Mouse (Mus musculus): ENCODE results near the gene Cog6. TPM values are rescaled to one million over a fixed set of nuclear protein-coding genes. Genes with fewer than 3 reads are reported as not detected.
A peak's percentile ranks its signal among the peaks of the same experiment; 100 is the strongest.
"Not testable (repeated sequence)": the region's sequence is repeated elsewhere in the genome, so short reads cannot be mapped to it uniquely, and the experiment has no call there.

Cog6 gene
- total RNA-seq, 2 experiments from 2014 or later, result 37.5 to 41.3 TPM

DNA sequence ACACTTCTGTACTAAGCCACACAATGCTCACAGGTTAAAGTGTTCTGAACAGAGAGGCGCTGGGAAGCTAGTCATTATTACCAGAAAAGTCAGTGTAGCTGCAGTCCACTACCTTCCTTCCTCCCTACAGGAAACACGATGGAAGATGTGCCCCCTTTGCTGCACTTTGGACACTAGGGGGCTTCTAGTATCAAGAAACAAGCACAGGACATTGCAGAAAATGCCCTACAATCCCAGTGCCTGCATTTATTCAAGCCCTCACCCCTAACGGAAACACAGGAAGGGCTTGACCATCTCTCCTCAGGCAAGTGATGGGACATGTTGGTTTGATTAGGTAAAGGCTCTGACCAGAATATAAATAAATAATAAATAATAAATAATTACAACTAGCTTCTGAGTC is 16.4 kb upstream of the Cog6 start:
- peak in 1 of 2 experiments; percentile 22 for DNase-seq (ENCODE audit: low spot score in 2 of 2)

DNA sequence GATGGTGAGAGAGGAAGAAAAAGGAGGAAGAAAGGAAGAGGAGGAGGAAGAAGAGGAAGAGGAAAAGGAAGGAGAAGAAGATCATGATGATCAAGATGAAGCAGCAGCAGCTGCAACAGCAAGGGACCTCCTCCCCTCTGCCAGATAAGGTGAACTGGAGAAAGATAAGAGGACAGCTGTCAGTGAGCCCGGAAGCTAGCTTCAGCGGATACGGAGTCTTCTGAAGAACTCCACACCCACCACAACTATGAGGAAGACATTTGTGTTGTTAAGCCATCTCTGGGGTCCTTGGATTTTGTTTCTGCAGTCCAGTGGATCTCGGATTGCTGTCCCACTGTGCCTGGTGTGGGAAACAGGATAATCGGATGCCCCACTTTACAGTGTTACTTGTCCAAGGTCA is 15.4 kb upstream of the Cog6 start:
- DNase-seq (ENCODE audit: low spot score in 2 of 2), result no peak

GRCm38 (mm10) chr3:53031586-53031985 is 14.5 kb upstream of the Cog6 start:
- no peak for DNase-seq (ENCODE audit: low spot score in 2 of 2)

GRCm38 (mm10) chr3:53029046-53029445 is 12.0 kb upstream of the Cog6 start:
- DNase-seq (ENCODE audit: low spot score in 2 of 2), result peak in 1 of 2 experiments; percentile 79

DNA sequence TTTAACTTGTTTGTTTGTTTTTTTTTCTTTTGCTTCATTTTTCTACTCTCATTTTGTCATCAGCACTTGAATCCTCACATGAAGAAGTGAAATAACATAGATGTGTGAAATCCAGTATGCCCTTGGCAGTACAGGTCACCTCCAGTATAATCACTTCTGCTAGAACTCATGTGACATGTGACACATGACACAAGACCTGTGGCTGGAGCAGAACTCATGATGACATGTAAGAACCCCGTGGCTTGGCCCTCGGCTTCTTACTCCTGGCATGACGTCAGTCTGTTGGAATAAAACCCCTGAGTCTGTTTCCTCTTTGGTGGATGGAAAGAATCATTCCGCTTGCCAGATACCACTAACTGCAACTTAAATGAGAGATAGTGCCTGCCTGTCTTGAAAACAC is 10.3 kb upstream of the Cog6 start:
- no peak for DNase-seq (ENCODE audit: low spot score in 2 of 2)

- no peak for DNase-seq (ENCODE audit: low spot score in 2 of 2)
These were observed 9.6 kb downstream of the Cog6 start for GRCm38 (mm10) chr3:53007411-53007810.

GRCm38 (mm10) chr3:53004406-53005114 is 12.5 kb downstream of the Cog6 start:
- DNase-seq (ENCODE audit: low spot score in 2 of 2), result peak in 1 of 2 experiments; percentile 68

DNA sequence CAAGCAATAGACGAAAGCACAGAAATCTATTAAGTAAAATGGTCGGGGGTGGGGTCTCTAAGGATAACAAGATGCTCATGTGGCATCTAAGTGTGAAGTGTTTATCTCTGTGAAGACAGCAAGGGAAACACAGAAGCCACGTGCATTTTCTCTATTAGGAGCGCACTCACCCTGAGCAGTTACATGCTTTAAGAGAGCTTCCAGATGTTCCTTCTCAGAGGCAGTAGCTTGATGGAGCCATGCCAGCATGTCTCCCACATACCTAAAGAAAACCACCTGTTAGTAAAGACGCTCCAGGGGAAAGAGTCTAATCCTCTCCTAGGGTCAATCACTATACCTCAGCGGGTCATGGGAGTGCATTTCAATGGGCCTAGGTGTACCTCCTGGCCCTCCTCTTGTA is 15.0 kb downstream of the Cog6 start:
- no peak for DNase-seq (ENCODE audit: low spot score in 2 of 2)

DNA sequence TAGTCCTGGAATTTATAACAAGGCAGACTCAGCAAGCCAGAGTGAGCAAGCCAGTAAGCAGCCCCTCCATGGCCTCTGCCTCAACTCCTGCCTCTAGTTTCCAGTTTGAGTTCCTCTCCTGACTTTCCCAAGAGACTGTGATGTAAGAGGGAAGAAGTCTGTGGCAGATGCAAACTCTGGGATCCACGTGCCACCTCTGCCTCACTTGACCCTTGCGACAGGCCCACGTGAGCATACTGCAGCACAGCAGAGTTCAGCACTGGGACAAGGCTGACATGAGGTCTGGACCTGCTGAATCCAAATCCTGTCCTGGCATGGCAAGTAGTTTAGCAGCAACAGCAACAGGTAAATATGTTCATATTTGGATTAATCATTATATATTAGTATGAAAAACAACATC is 17.0 kb downstream of the Cog6 start:
- no peak for DNase-seq (ENCODE audit: low spot score in 2 of 2)

DNA sequence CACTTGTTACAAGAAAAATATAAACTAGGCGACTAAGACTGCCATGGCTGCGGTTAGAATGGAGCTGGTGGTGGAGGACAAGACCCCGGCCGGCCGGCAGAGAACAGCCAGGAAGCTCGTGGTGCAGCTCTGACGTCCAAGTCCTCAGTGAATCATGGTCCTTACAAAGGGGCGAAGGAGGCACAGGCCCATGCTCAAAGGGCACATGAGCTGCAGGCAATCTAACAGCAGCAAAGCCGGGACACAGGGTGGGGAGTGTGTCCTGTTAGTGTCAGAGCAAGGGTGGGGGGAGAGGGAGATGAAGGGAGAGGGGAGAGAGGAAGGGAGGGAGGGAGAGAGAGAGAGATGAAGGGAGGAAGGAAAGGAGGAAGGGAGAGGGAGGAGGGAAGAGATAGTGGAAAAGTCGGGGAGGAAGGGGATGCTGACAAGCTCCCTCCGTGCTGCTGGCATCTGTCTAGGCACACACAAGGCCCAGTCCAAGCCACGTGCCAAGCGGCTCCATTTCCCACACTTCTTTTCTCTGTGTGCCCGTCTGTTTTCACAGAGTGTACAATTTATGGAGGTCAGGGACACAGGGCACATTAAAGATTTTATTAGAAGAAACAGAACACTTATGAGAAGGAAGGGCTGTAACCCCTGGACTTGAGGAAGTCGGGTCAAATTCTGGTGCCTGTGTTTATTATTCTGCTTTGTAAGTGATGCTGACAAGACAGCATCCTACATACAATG is 17.9 kb downstream of the Cog6 start:
- no peak for DNase-seq (ENCODE audit: low spot score in 2 of 2)

DNA sequence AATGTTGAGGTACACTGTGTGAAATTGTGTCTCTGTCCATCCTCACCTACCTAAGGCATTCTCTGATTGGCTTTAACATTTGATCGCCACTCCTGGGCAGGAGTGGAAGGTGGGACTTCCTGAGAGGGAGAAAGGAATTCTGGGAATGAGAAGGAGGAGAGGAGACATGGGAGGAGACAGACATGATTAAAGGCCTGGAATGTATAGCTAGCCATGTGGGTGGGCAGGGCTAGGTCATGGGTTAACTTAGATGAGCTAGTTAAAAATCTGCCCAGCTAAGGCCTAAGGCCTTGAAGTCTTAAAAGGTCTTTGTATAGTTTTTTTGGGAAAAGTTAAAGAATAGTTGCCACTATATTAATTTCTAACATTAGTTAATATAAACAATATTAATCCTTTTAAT is 19.7 kb downstream of the Cog6 start:
- DNase-seq (ENCODE audit: low spot score in 2 of 2), result no peak

GRCm38 (mm10) chr3:52996635-52997034 is 20.4 kb downstream of the Cog6 start:
- peak in 1 of 2 experiments; percentile 51 for DNase-seq (ENCODE audit: low spot score in 2 of 2)

- DNase-seq (ENCODE audit: low spot score in 2 of 2), result no peak
These were observed 22.4 kb downstream of the Cog6 start for GRCm38 (mm10) chr3:52994666-52995065.

DNA sequence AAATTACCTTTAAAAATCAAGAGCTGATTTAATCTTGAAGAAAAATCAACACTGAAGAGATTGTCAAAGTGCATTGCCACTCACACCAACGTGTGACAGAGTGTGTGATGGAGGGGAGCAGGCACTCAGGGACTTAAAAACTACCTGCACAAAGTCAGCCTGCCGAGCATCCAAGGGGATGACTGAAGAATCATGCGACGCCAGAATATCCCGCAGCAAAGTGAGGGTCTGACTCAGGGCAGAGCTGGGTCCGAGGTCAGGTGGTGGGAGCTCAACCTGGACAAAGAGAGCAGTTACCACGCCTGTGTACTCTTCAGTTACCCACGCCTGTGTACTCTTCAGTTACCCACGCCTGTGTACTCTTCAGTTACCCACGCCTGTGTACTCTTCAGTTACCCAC is 23.7 kb downstream of the Cog6 start:
- no peak for DNase-seq (ENCODE audit: low spot score in 2 of 2)

DNA sequence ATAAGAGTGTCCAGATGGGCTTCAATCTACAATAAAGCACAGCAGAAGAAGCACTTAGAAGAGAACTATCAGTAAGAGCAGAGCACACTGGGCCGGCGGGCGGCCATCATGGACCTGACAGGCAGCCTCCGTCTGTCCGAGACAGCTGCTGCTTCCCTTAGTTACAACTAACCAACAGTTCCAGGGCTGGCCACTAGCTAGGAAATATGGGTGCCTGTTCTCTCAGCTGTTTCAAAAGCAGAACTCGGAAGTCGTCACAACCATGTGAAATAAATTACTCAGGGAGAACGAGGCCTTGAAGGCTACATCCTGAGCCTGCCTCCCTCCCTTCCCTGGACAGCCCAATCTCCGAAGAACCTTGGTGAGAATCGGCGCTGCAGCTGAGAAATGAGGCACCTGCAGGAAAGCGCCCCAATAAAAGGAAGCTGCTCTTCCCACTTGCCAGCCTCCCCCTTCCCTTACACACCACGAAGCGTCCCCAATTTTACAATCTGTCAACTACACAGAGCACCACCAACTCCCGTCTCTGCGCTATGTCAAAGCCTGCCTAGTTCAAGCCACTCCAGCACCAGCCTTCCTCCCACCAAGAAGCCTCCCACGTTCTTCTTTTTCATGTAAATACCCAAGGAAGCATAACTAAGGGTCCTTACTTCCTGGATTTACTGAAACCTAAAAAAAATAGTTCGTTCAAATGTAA is 26.8 kb downstream of the Cog6 start:
- no peak for DNase-seq (ENCODE audit: low spot score in 2 of 2)

DNA sequence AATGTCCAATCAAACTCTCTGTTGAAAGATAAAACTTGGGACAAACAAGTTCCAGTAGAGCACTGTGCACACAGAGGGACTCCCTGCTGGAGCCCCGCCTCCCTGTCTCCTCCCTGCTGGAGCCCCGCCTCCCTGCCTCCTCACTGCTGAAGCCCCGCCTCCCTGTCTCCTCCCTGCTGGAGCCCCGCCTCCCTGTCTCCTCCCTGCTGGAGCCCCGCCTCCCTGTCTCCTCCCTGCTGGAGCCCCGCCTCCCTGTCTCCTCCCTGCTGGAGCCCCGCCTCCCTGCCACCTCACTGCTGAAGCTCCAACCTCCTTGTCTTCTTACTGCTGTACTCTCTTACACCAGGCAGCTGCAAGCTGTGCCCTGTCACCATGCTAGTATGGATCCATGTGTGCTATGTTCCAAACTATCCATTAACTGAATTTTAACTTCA is 31.5 kb downstream of the Cog6 start:
- DNase-seq (ENCODE audit: low spot score in 2 of 2), result not testable (repeated sequence)

DNA sequence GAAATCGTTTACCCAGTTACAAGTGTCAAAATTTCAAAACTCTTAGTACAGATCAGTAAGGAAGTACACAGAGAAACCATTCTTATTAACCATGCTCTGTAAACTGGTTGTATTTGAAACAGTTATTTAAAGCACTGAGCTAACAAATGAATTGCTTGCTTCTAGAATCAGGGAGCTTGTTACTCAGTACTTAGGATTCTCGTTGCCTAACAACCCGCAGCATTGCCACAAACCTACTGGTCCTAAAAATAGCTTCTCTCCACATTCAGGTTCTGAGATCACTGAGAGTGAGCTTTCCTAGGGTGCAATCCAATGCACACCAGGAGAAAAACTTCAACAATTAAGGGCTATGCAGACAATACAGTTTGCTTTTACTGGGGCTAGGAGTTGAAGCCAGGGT is 33.3 kb downstream of the Cog6 start:
- DNase-seq (ENCODE audit: low spot score in 2 of 2), result peak; percentile 13 to 59

GRCm38 (mm10) chr3:52982993-52983392 is 34.0 kb downstream of the Cog6 start:
- no peak for DNase-seq (ENCODE audit: low spot score in 2 of 2)

DNA sequence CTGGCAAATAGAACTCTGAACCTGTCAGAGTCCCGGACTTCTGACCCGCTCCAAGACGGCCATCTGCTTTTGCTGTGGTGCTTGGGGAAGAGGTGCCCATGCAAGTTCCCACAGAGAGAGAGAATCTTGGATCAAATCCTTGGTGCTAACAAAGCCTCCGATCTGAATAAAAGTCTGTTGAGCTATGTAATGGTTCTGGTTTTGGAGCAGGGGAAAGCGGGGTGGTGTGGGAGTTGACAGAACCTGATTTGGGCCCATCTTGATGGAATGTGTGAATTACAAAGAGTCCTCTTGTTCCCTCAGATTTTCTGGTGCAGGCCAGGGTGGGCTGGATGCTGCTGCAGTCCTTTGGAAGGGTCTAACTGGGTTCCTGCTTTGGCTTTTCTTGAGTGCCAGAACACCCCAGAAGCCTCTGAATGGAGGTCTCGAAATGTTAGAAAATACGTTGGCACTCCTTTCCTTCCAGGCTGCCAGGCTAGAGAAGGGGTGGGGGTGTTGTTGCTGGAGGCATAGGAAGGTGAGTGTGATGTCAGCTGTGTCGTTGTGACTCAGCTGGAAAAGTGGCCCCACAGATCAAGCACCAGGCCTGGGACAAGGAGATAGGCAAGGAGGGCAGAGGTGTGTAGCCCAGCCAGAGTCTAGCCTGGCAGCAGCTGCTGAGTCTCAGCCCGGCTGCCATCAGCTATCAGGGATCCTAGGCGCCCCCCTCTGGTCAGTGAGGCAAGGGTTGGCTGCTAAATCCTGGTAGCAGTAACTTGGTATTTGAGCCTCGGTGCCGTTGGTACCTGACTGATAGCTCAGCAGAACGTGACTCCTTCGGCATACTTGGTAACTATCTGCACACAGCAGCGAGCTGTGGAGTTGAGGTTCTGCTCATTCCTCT is 42.1 kb downstream of the Cog6 start:
- peak; percentile 30 to 75 for DNase-seq (ENCODE audit: low spot score in 2 of 2)

- no peak for DNase-seq (ENCODE audit: low spot score in 2 of 2)
These were observed 44.1 kb downstream of the Cog6 start for GRCm38 (mm10) chr3:52972916-52973315.

GRCm38 (mm10) chr3:52967046-52967445 is 50.0 kb downstream of the Cog6 start:
- DNase-seq (ENCODE audit: low spot score in 2 of 2), result no peak
